Mouse (Mus musculus): Measurements from ENCODE around the gene Fbxo28. TPM values are rescaled to one million over a fixed set of nuclear protein-coding genes. Genes with fewer than 3 reads are reported as not detected.

Fbxo28 gene
- total and polyA plus RNA-seq, 2 experiments from 2014 or later, result 7.7 to 27.9 TPM

DNA sequence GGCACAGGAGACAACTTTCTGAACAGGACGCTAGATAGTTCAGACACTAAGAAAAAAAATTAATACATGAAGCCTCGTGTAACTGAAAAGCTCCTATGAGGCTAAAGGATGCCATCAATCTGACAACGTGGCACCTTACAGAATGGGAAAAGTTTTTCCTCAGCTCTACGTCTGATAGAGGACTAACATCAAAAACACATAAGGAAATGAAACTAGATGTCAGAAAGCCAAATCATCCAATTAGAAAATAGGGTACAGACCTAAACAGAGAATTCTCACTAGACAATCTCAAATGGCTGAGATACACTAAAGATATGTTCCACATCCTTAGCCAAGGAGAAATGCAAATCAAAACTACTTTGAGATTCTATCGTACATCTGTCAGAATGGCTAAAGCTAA lies 32.0 kb downstream of the Fbxo28 start:
- H3K4me1 ChIP-seq (ENCODE audit: control insufficient read depth, insufficient read depth), result no peaks in the 10 kb centered on the region
- H3K27me3 ChIP-seq (ENCODE audit: control insufficient read depth, insufficient read depth, low read length), result no peaks in the 10 kb centered on the region
- no peak for TF ChIP-seq EP300 (IDR thresholded peaks at IDR 0.05; ENCODE audit: low read depth)
- TF ChIP-seq CTCF (IDR thresholded peaks at IDR 0.05; ENCODE audit: low read depth), result no peak
- 75% methylated on average over 5 of the region's 5 CpGs for WGBS
- no peak overlapping the region for H3K4me2 ChIP-seq (ENCODE audit: low read depth, low read length)
- H3K9ac ChIP-seq (replicated peaks; ENCODE audit: low read depth, low read length), result no peak overlapping the region
- peaks cover 5% of the 10 kb centered on the region; the same call in 1 of the 2 replicates for H3K9me3 ChIP-seq (replicated peaks; ENCODE audit: control insufficient read depth, low read length)
- DNase-seq (ENCODE audit: low spot score) (no peak), ATAC-seq (ENCODE audit: insufficient read depth, low read depth) (no peak)
- peaks cover 10% of the 10 kb centered on the region for H3K36me3 ChIP-seq (replicated peaks; ENCODE audit: control insufficient read depth, insufficient read depth, low read length)
- no peak overlapping the region for H3K4me3 ChIP-seq (ENCODE audit: low read depth, low read length)
- no peak overlapping the region for H3K27ac ChIP-seq (ENCODE audit: low read depth)

DNA sequence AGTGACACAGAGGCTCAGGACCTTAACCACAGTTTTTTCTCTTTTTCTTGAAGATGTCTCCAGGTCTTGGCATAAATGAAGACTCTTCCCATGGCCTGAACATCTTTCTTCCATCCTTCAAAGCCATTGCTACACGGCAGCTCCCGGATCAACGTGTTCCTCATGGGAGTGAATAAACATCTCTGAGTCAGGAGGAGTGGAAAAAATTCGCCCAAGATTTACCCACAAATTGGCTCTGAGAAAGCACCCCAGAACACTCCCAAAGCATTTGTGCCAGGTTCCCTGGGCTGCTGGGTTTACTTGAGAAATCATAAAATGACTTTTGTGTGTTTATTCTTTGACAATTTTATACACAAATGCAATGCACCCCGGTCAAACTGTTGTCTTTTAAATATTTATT lies 38.5 kb downstream of the Fbxo28 start:
- Histone ChIP-seq H3K9ac (replicated peaks; ENCODE audit: low read depth, low read length) (no peak overlapping the region), H3K27me3 (ENCODE audit: control insufficient read depth, insufficient read depth, low read length) (no peaks in the 10 kb centered on the region), H3K27ac (ENCODE audit: low read depth) (no peak overlapping the region), H3K4me3 (ENCODE audit: low read depth, low read length) (no peak overlapping the region), H3K36me3 (replicated peaks; ENCODE audit: control insufficient read depth, insufficient read depth, low read length) (no peaks in the 10 kb centered on the region), H3K9me3 (replicated peaks; ENCODE audit: control insufficient read depth, low read length) (no peaks in the 10 kb centered on the region), H3K4me1 (ENCODE audit: control insufficient read depth, insufficient read depth) (no peaks in the 10 kb centered on the region), H3K4me2 (ENCODE audit: low read depth, low read length) (no peak overlapping the region)
- 76% methylated on average over 5 of the region's 5 CpGs for WGBS
- TF ChIP-seq EP300 (IDR thresholded peaks at IDR 0.05; ENCODE audit: low read depth) (no peak), CTCF (IDR thresholded peaks at IDR 0.05; ENCODE audit: low read depth) (no peak)
- ATAC-seq (ENCODE audit: insufficient read depth, low read depth), result no peak
- DNase-seq (ENCODE audit: low spot score), result no peak

- TF ChIP-seq EP300 (IDR thresholded peaks at IDR 0.05; ENCODE audit: low read depth), result no peak
Observed at GRCm38 (mm10) chr1:182302176-182302870, 39.1 kb downstream of the Fbxo28 start.

GRCm38 (mm10) chr1:182297821-182298220 lies 43.6 kb downstream of the Fbxo28 start:
- WGBS, result 87% methylated on average over 5 of the region's 5 CpGs
- Histone ChIP-seq H3K9me3 (replicated peaks; ENCODE audit: control insufficient read depth, low read length) (0 out of 2 replicates have a peak, but pooled peaks cover 4% of the 10 kb centered on the region), H3K27me3 (ENCODE audit: control insufficient read depth, insufficient read depth, low read length) (no peaks in the 10 kb centered on the region), H3K4me1 (ENCODE audit: control insufficient read depth, insufficient read depth) (no peaks in the 10 kb centered on the region), H3K4me3 (ENCODE audit: low read depth, low read length) (no peak overlapping the region), H3K27ac (ENCODE audit: low read depth) (no peak overlapping the region), H3K9ac (replicated peaks; ENCODE audit: low read depth, low read length) (no peak overlapping the region), H3K4me2 (ENCODE audit: low read depth, low read length) (no peak overlapping the region), H3K36me3 (replicated peaks; ENCODE audit: control insufficient read depth, insufficient read depth, low read length) (no peaks in the 10 kb centered on the region)
- TF ChIP-seq CTCF (IDR thresholded peaks at IDR 0.05; ENCODE audit: low read depth), result no peak
- no peak for TF ChIP-seq EP300 (IDR thresholded peaks at IDR 0.05; ENCODE audit: low read depth)
- no peak for DNase-seq (ENCODE audit: low spot score)
- no peak for ATAC-seq (ENCODE audit: insufficient read depth, low read depth)

More at GRCm38 (mm10) chr1:182302176-182302870, 39.1 kb downstream of the Fbxo28 start:
- Histone ChIP-seq H3K36me3 (replicated peaks; ENCODE audit: control insufficient read depth, insufficient read depth, low read length) (no peaks in the 10 kb centered on the region), H3K9me3 (replicated peaks; ENCODE audit: control insufficient read depth, low read length) (no peaks in the 10 kb centered on the region), H3K9ac (replicated peaks; ENCODE audit: low read depth, low read length) (no peak overlapping the region), H3K4me2 (ENCODE audit: low read depth, low read length) (no peak overlapping the region), H3K4me1 (ENCODE audit: control insufficient read depth, insufficient read depth) (no peaks in the 10 kb centered on the region), H3K4me3 (ENCODE audit: low read depth, low read length) (no peak overlapping the region), H3K27me3 (ENCODE audit: control insufficient read depth, insufficient read depth, low read length) (no peaks in the 10 kb centered on the region), H3K27ac (ENCODE audit: low read depth) (no peak overlapping the region)
- 66% methylated on average over 6 of the region's 6 CpGs for WGBS
- ATAC-seq (ENCODE audit: insufficient read depth, low read depth) (no peak), DNase-seq (ENCODE audit: low spot score) (no peak)

GRCm38 (mm10) chr1:182297246-182297645 lies 44.2 kb downstream of the Fbxo28 start:
- DNase-seq (ENCODE audit: low spot score), result no peak
- Histone ChIP-seq H3K4me3 (ENCODE audit: low read depth, low read length) (no peak overlapping the region), H3K27me3 (ENCODE audit: control insufficient read depth, insufficient read depth, low read length) (no peaks in the 10 kb centered on the region), H3K4me1 (ENCODE audit: control insufficient read depth, insufficient read depth) (no peaks in the 10 kb centered on the region), H3K4me2 (ENCODE audit: low read depth, low read length) (no peak overlapping the region), H3K9ac (replicated peaks; ENCODE audit: low read depth, low read length) (no peak overlapping the region), H3K9me3 (replicated peaks; ENCODE audit: control insufficient read depth, low read length) (0 out of 2 replicates have a peak, but pooled peaks cover 4% of the 10 kb centered on the region), H3K36me3 (replicated peaks; ENCODE audit: control insufficient read depth, insufficient read depth, low read length) (no peaks in the 10 kb centered on the region), H3K27ac (ENCODE audit: low read depth) (no peak overlapping the region)
- no peak for ATAC-seq (ENCODE audit: insufficient read depth, low read depth)
- 74% methylated on average over 3 of the region's 3 CpGs for WGBS
- TF ChIP-seq CTCF (IDR thresholded peaks at IDR 0.05; ENCODE audit: low read depth), result no peak
- no peak for TF ChIP-seq EP300 (IDR thresholded peaks at IDR 0.05; ENCODE audit: low read depth)

DNA sequence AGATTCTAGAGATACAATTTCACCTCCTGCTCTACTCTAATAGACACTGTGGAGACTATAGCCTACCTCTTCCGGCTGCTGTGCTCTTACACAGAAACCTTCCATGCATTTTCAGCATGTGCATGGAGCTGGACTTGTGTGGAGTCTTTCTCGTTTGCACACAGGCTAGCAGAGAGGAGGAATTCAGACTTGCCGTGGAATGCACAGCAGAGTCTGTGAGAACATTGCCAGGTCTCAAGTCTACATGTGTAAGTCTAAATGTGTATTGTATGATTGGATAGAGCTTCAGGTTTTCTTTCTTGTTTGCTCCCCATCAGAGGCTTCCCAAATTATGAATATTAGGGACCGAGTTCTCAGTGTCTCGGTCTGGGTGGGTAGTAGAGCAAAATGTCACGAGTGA lies 44.6 kb downstream of the Fbxo28 start:
- TF ChIP-seq CTCF (IDR thresholded peaks at IDR 0.05; ENCODE audit: low read depth), result no peak
- TF ChIP-seq EP300 (IDR thresholded peaks at IDR 0.05; ENCODE audit: low read depth), result no peak
- Histone ChIP-seq H3K27ac (ENCODE audit: low read depth) (no peak overlapping the region), H3K9ac (replicated peaks; ENCODE audit: low read depth, low read length) (no peak overlapping the region), H3K36me3 (replicated peaks; ENCODE audit: control insufficient read depth, insufficient read depth, low read length) (no peaks in the 10 kb centered on the region), H3K4me3 (ENCODE audit: low read depth, low read length) (no peak overlapping the region), H3K4me2 (ENCODE audit: low read depth, low read length) (no peak overlapping the region), H3K9me3 (replicated peaks; ENCODE audit: control insufficient read depth, low read length) (0 out of 2 replicates have a peak, but pooled peaks cover 4% of the 10 kb centered on the region), H3K27me3 (ENCODE audit: control insufficient read depth, insufficient read depth, low read length) (no peaks in the 10 kb centered on the region), H3K4me1 (ENCODE audit: control insufficient read depth, insufficient read depth) (no peaks in the 10 kb centered on the region; the same call in 1 of the 2 replicates)
- ATAC-seq (ENCODE audit: insufficient read depth, low read depth), result no peak
- no peak for DNase-seq (ENCODE audit: low spot score)
- 71% methylated on average over 6 of the region's 6 CpGs for WGBS
